Mouse (Mus musculus) 416B (cell line): ENCODE measurements around the gene Gm11567.
"Not testable (repeated sequence)": the region's sequence is repeated elsewhere in the genome, so short reads cannot be mapped to it uniquely, and the experiment has no call there.

Experiments used
- DNase-seq: peaks from one replicate; pipeline ENCODE4 v3.0.0; 2011; ENCODE audit warnings: low read depth

Gm11567 gene

DNA sequence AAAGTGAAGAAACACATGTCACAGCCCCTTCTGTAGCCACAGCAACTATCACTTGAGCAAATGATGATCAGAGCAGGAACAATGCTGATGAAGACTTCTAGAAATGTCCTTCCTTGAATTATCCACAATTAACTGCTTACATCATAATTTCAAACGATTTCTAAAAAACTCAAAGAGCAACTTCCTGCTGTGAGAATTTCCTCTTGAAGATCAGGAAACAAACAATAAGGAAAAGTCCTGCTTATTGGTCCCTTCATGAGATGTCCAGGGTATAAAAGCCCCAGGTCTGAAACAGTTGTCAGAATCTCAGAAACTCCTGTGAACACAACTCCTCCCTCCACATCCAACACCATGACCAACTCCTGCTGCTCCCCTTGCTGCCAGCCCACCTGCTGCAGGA lies at the start of gene Gm11567:
Gene Gm11567, plus strand, starts transcription at position 301 of the 400 bp plus-strand sequence.
- DNase-seq, result not testable (repeated sequence)

GRCm38 (mm10) chr11:99837966-99838365 lies 41.0 kb upstream of the Gm11567 start, which contains the start of gene 2300003K06Rik:
Gene 2300003K06Rik, minus strand, starts transcription at chr11:99838066.
- DNase-seq, result no peak

GRCm38 (mm10) chr11:99842185-99842584 lies 36.8 kb upstream of the Gm11567 start:
- DNase-seq, result no peak

DNA sequence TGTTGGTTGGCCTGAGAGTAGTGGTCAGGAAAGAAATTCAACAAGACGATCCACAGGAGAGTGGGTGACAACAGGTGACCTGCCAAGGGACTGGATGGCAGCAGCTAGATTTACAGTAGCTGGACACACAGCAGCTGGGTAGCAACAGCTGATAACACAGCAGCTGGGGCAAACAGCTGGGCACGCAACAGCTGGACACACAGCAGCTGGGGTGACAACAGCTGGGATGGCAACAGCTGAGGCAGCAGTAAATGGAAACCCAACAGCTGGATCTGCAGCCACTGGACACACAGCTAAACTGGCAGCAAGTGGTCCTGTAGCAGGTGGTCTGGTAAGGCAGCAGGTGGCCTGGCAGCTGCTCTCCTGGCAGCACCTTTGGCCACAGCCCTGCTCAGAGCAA lies 32.2 kb upstream of the Gm11567 start:
- DNase-seq, result no peak

DNA sequence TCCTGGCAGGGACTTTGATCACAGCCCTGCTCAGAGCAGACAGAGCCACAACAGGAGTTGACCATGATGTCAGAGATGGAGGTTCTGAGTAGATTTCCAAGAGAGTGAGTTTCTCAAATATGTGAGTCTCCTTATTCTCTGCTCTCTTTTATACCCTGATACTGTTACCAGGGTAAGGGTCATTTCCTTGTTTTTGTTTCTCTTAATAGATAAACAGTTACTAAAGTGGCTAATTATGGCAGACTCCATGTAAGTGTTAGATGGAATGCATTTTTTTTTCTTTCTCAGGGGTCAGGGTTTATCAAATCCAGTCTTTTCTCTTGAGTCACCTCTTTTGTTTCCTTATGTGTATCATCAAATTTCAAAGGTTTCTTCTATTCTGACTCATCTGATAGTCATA lies 27.5 kb upstream of the Gm11567 start, which contains the start of gene Krtap4-16:
Gene Krtap4-16, minus strand, starts transcription at position 101 of the 400 bp plus-strand sequence.
- DNase-seq, result no peak

DNA sequence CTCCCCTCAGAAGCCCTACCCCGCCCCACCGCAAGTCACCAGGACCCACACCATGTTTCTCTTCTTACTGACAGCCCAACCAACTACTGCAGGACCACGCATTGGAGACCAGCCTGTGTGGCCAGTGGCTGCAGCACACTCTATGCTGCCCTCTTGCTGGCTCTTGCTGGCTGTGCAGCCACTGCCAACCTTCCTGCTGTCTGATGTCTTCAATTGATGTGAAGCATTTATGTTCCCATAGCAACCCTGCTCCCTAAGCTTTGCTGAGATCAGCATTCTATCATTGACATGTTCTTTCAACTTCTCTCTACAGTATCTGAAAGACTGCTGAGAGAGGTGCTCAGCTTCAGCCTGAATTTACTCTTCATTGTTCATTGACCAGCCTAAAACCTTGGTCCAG lies 24.9 kb upstream of the Gm11567 start:
- no peak for DNase-seq

DNA sequence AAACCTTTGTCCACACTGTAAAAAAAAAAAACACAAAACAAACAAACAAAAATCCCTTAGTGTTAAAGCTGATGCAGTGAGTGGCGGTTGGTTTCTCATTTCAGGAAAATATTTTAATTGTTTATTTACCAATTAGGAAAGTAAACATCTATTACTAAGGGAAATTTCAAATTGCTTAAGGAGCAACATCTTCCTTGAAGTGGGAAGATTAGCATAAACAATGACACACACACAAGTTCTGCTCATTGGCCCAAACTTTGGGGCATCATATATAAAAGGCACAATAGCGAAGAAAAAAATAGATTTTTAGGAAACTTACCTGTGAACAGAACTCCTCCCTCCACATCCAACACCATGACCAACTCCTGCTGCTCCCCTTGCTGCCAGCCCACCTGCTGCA lies 21.4 kb upstream of the Gm11567 start, which contains the start of gene Gm11568:
Gene Gm11568, plus strand, starts transcription at position 301 of the 400 bp plus-strand sequence.
- no peak for DNase-seq

DNA sequence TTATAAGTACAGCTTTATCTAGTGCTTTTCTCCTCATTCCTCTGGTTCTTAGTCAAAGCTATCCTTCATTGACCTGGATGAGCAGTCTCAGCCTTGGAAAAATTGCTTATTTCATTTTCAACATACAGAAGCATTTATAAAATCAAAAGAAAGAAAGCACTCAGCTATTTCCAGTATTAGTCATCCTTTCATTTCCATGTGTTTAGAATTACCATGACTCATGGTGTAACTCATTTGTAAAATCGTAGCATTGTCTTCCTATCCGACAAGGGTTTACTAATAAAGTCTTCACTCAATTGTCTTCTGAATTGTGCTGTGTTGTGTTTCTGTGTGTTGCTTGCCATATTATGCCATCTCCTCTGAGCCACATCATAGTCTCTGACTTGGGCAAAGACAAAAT lies 20.2 kb upstream of the Gm11567 start:
- no peak for DNase-seq

- not testable (repeated sequence) for DNase-seq
These were observed 14.8 kb upstream of the Gm11567 start, which contains the start of gene Gm11559 for GRCm38 (mm10) chr11:99864176-99864575. Gene Gm11559, plus strand, starts transcription at chr11:99864476.

- DNase-seq, result not testable (repeated sequence)
These were observed 5.9 kb upstream of the Gm11567 start, which contains the start of gene Krtap9-1 for GRCm38 (mm10) chr11:99873089-99873488. Gene Krtap9-1, plus strand, starts transcription at chr11:99873389.

DNA sequence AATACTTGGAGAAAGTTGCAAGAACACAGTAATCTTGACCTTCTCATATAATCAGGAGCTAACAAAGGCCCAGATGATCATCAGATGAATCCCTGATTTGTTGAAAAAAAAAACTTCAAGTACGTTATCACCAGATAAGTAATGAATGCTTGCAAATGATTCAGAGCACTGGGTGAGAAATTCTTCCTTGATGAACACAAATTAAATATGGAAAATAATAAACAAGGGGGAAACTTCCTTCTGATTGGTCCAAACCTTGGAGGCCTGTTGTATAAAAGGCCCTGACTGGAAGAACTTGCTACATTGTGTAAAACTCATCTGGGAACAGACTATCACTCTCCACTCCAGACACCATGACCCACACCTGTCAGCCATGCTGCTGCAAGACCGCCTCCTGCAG lies 28.6 kb downstream of the Gm11567 start, which contains the start of gene Krtap31-1:
Gene Krtap31-1, plus strand, starts transcription at position 301 of the 400 bp plus-strand sequence.
- DNase-seq, result no peak

- DNase-seq, result no peak
These were observed 35.5 kb downstream of the Gm11567 start, which contains the start of gene Gm11565 for GRCm38 (mm10) chr11:99914451-99914850. Gene Gm11565, plus strand, starts transcription at chr11:99914751.
